Mouse (Mus musculus): ENCODE results near the gene Hist2h2ac.
"Not testable (repeated sequence)": the region's sequence is repeated elsewhere in the genome, so short reads cannot be mapped to it uniquely, and the experiment has no call there.

Hist2h2ac gene

DNA sequence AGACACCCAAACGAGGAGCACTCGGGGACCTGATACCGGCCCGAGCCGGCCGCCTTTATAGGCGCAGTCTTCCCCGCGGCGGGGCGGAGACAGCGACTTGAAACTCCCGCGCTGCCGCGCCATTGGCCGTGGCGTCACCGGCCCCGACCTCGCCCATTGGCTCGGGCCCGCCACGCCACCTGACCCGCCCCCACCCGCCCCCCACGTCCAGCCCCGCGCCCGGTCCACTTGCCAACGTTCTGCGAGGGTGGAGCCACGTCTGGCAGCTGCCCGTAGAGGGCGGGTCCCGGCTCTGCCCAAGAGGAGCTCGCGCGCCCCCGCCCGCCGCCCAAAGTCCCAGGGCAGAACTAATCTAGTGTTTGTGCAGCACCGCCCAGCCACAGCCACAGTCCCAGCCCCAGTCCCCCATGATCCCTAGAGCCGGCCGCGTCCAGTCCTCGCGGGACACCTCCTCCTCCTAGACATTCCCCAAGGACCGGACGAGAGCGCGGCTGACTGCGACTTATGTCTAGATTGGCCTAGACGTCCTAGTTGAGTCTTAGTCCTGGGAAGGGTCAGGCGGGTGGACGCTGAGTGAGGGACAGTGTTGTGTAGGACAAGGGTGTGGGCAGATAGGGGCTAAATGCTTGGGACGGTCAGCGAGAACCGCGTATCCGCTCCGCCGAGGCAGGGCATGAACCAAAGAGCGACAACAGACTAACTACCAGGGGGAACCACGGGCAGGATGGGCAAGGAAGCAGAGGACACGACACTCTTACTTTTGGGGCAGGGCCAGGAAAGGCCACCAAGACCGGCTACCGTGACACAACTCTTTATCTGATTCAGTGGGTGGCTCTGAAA is 18.5 kb upstream of the Hist2h2ac start, which contains the start of gene Hist2h3c2:
TSS of gene Hist2h3c2 (minus strand) at position 174 of the 840 bp plus-strand sequence.
- TF ChIP-seq GATA4 (IDR thresholded peaks at IDR 0.05; ENCODE audit: insufficient replicate concordance, low read length): not testable (repeated sequence)

DNA sequence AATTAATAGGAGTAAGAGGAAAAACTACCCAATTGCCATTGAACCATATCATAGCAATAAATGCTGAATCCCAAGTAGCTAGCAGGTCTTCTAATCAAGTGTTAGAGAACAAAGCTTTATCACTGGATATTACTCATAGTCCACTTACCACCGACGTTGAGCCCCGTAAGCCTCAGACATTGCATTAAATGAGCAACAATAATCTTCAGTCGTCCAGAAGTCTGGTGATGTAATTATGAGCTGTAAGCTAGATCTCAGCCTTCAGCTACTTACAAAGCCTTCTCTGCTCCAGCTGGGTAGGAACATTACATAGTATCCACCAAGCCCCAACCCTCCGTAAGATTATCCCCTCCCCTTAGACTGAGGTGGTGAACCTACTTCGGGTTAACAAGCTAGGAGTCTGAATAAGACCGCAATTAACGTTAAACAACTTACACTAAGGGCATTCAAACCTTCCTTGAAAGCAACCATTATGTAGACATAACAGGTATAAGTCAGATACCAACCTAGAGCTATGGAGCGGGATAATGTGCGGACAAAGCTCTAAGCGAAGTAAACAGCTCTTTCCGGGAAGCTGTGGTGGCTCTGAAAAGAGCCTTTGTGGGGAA is 17.3 kb upstream of the Hist2h2ac start:
- TF ChIP-seq GATA4 (IDR thresholded peaks at IDR 0.05; ENCODE audit: insufficient replicate concordance, low read length): no peak

DNA sequence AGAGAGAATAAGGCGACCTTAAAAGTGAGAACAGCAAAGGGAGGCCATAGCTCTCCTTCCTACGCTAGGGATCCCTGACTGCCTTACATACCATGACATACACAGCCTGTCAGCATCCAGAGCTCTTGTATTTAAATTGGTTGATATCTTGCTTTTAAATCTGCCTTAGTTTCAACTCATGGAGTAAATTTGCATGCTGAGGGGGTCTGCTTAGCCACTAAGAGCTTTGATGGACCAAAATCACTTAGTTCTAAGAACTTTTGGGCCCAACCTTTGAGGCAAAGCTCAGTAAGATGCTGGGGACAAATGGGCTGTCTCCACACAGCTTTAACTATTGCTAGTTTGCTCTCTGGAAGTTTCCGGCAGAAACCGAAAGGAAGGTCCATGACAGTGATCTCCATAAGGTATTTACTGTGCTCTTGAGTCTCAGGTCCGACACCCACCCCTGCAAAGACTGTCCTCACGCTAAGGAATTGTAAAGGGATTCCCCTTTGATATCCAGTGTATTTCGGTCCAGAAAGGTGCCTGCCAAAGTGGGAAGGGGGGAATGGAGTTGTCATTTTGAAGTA is 16.7 kb upstream of the Hist2h2ac start:
- no peak for TF ChIP-seq GATA4 (IDR thresholded peaks at IDR 0.05; ENCODE audit: insufficient replicate concordance, low read length)

DNA sequence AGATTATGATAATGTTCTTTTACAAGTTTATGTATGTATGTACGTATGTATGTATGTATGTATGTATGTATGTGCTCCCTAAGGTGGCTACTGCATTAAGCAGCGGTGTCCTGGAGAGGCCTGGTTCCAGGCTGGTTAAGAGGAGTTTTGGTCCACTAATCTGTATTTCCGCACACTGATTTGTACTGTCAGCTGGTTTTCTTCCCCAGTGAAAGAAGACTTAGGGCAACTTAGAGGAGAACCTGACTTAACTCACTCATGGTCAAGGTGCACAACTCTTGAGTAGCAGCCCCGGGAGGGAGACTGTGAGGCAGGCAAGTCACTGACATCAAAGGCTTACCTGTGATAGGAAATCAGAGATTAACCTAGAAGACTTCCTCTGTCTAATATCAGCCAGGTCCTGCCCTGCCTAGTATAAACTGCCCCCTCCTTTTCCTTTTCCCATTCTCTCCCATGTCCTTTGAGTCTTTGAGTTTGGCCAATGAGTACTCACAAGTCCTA is 16.2 kb upstream of the Hist2h2ac start:
- TF ChIP-seq GATA4 (IDR thresholded peaks at IDR 0.05; ENCODE audit: insufficient replicate concordance, low read length): no peak

DNA sequence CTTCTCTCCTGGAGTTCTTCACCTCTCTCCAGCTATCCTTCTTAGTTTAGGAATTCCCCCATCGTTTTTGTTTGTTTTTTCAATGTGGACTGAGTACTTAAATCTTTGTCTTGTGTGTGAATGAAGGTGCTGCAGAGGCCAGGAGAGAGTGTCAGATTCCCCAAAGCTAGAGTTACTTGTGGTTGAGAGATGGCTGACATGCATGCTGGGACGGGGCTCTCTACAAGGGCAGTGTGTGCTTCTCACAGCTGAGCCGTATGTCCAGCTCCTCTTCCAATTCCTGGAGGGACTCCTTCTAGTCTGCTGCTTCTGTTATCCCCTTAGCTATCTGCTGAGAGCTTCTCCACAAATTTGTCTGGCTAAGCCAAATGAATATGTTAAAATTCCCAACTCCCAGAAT is 15.2 kb upstream of the Hist2h2ac start:
- TF ChIP-seq GATA4 (IDR thresholded peaks at IDR 0.05; ENCODE audit: insufficient replicate concordance, low read length): no peak

DNA sequence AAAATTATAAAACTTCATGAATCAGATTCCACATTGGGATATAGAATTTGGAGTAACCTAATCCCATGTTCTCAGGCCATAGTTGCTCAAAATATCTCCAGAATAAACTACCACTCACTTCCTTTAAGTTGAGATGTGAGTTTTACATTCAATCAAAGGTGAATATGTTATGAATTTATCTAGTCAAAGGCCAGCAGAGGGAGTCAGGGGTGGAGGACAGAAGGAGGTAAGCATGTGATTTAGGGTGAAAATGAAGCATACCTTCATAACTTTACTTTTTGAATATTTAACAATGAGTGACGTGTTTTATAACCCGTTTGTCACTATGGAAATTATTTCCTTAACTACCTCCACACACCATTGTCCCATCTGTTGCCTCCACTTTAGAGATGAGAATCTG is 14.2 kb upstream of the Hist2h2ac start:
- no peak for TF ChIP-seq GATA4 (IDR thresholded peaks at IDR 0.05; ENCODE audit: insufficient replicate concordance, low read length)

DNA sequence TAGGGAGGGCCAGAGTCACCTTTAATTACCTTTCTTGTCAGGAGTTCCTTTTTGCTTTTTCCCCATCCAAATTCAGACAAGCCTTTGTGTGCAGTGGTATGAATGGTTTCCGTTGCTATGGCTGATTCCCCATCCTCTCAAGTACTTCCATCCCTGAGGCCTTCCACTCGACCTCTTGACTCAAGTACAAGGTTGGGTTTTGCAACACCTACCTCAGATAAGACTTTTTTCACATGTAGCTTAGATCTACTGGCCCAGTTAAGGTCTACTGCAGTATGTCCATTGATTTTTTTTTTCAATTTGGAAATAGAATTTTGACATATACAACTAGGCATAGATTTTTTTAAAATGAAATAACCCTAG is 11.1 kb upstream of the Hist2h2ac start:
- TF ChIP-seq GATA4 (IDR thresholded peaks at IDR 0.05; ENCODE audit: insufficient replicate concordance, low read length): no peak

DNA sequence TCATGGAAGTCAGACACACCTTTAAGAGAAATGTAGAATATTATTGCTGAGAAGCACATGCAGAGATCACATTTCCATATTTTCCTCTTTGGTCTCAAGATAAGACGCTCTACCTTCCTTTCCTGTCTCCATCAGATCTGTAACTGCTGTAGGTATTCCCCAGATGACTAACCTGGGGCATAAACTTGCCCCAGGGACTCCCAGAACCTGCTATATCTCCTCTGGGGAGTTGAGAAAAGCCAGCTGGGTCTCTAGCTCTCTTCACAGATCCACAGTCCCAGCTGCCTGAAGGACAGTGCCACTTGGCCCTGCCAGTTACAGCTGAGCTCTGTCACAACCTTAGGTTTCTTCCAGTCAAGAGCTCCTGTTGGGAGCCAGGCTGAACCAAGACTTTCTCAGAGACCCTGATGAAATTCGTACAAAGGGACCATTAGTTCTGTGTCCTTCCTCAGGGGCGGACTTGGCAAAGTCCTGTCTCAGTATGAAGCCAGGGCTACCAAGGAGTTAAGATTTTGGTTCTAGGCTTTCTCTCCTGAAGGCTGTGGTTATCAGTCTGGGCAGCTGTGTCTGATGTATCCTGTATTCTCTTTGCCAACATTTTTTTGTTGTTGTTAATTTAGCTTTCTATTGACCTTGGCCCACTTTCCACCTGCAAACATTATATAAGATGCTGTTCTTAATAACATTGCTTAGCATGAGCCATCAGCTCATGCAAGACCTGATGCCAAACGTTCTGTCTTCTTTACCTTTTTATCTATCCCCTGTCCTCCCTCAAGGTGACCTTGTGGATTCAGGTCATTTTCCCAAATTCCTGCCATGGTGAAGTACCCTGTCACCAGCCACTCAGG is 10.5 kb upstream of the Hist2h2ac start:
- no peak for TF ChIP-seq GATA4 (IDR thresholded peaks at IDR 0.05; ENCODE audit: insufficient replicate concordance, low read length)

DNA sequence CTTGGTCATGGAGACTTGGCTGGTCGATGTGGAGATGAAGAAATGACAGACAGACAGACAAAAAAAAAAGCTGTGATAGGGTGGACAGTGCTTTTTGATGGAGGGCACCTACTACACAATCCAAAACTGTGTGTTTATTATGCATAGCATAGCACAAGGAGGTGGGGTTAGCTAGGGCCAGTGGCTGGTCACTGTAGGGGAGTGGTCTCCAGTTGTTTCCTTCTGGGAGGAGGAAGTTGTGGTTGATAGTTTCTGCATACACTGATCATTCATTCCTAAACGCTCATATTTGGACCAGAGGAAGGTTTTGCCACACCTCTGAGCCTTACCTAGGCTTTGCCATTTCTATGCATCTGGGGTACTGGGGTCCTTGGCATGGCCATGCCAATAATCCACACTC is 9.7 kb upstream of the Hist2h2ac start:
- no peak for TF ChIP-seq GATA4 (IDR thresholded peaks at IDR 0.05; ENCODE audit: insufficient replicate concordance, low read length)

DNA sequence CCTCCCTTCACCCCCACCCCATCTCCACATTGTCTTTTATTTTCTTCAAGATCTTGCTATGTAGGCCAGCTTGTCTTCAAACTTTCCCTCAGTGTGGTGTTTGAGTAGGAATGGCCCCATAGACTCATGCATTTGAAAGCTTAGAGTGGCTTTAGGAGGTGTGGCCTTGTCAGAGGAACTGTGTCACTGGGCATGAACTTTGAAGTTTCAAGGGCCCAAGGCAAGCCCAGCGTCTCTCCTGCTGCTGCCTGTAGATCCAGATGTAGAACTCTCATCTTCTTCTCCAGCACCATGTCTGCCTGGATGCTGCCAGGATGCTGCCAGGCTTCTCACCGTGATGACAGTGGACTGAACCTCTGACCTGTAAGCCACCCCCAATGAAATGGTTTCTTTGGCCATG is 8.1 kb upstream of the Hist2h2ac start:
- no peak for TF ChIP-seq GATA4 (IDR thresholded peaks at IDR 0.05; ENCODE audit: insufficient replicate concordance, low read length)

DNA sequence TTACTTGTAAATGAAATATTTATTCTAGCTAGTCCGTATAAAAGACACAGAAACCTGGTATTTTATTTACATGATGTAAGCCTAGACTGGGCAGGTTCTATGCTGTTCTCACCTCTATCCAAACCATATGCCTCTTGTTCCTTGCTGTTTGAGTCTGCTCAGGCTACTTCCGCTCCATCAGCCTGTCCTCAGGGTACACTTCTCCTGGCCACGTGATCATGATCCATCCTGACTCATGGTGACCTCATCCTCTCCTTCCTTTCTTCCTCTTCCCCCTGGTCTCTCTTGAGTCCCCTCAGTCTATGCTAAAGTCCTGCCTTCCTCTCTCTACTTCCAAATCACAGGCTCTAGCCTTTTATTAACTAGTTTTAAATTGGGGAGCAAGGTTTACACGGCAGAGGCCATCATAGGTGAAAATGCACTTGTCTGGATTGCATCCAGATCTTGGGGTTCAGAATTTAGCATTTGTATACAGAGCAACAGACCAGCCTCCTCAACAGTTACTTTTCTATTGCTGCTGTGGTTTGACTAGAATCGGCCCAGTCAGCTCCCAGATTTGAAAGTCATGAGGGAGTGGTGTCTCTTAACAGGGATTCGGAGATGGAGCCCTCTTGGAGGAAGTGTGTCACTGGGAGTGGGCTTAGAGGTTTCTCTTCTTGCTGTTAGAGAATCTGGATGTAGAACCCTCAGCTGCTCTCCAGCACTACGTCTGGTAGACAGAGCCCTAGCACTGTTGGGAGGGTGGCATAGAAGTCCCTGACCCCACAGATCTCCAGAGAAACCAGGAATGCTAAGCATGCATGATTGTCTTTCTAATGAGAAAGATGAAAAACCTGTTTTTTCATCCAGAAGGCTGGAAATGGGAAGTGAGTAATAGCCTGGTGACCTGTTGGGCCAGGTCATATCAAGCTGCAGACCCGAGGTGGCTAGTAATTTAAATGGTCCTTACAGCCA is 6.3 kb upstream of the Hist2h2ac start:
- no peak for TF ChIP-seq GATA4 (IDR thresholded peaks at IDR 0.05; ENCODE audit: insufficient replicate concordance, low read length)

DNA sequence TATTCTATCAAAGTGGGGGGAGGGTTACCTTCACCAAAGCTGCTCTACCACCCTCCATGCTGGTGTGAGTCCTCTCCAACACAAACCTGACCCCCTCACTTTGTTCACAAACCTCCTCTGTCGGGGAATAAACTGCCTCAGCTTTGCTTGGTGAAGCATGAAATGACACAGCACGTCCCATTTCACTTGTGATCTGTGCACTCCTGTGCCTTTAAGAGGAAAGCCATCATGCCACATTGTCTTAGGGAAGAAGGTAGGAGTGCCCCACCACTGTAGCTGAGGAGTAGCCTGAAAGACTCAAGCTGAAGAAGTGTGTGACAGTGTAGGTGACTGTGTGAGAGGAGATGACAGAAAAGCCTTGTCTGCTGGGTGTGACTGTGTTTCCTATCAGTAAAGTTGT is 4.7 kb upstream of the Hist2h2ac start:
- TF ChIP-seq GATA4 (IDR thresholded peaks at IDR 0.05; ENCODE audit: insufficient replicate concordance, low read length): no peak

DNA sequence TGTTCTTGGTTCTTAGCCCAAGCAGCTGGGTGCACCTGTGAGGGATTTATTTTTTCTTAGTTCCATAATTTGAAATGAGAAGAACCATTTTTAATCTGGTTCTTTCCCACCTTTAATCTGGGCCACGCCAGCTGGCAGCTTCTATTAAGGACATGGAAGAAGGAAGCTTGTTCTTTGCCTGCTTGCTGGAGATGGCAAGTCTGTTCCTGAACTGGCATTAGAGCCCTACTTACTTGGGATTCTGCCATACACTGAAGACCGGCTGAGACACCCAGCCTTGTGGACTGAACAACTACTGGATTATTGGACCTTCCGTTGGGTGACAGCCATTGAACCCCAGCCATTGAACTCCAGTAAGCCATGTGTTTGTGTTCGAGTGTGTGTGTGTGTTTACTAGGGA is 2.1 kb upstream of the Hist2h2ac start:
- no peak for TF ChIP-seq GATA4 (IDR thresholded peaks at IDR 0.05; ENCODE audit: insufficient replicate concordance, low read length)

DNA sequence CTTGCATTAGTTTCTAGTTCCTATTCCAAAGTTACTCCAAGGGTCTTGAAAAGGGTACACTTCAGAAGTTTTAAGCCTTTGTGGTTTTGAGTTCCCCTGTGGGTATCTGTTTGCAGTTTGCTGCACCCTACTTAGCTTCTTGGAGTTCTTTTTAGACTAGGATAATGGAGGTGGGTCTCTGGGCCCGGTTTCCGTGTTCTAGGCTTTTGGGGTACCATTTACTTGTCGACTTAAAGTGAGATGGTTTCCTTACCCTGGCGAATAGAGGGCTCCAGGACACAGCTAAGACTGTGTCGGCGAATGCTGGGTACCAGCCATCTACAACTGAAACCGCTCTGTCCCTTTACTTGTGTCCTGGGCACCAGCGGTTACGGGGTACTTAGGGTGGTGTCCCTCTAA is 959 bp upstream of the Hist2h2ac start:
- no peak for TF ChIP-seq GATA4 (IDR thresholded peaks at IDR 0.05; ENCODE audit: insufficient replicate concordance, low read length)

Data from liver, adult (tissue).